Mouse (Mus musculus) left cerebral cortex, postnatal 14 days (tissue): ENCODE data around the gene Zfp385b. TPM values are rescaled to one million over a fixed set of nuclear protein-coding genes. Genes with fewer than 3 reads are reported as not detected.
A peak's percentile ranks its signal among the peaks of the same experiment; 100 is the strongest.

Experiments used
- DNase-seq, 2 experiments: peaks; one replicate each; pipeline ENCODE4 v3.0.0; 2021 to 2022; ENCODE audit warnings: low spot score in 2 of 2, mixed read lengths in 1 of 2
- intact Hi-C: fragments of 180-260 bp; cut with DNase I; formaldehyde crosslinking; loops from one replicate; pipeline ENCODE4 v1.15.1; 2025
- total RNA-seq, 2 experiments: library from RNA; stranded (reverse); gene quantifications; 2 replicates each; pipeline ENCODE4 v1.2.3; 2021

Zfp385b gene
- total RNA-seq, 2 experiments from 2014 or later: 46.9 to 48.8 TPM

DNA sequence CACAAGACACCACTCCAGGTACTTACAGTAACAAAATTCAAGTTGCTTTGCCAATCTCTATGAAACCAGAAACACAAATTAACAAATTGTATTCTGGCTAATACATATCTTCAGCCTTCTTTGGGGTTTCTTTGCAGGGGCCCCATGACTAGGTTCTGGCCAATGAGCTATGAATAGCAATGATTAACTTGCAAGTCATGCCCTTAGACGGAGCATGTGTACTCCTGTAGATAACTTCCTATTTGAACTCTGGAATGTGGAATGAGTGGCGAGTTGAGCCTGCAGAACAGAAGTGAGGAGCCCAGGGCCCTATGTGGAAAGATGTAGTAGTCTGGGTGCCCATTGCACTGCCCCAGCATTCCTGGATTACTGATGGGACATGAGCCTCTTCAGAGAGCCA is 276.8 kb downstream of the Zfp385b start:
- no peak for DNase-seq
- intact Hi-C loops: no loop called here

DNA sequence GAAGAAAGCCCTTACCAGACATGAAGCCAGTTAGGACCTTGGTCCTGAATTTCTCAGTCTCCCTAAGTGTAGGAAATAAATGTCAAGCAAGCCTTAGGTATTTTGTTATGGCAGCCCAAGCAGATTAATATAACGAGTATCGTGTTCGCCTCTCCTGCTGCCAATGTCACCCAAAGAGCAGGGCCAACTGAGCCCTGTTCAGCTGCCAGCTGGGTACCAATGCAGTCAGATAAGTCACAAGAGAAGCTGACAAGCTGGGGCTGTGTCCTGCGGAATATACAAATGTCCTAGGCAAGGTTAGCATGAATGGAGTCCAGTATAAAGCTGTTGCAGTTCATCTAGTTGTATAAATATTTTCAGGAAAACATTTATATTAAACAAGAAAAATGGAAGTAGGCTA is 277.8 kb downstream of the Zfp385b start:
- intact Hi-C loops: no loop called here
- no peak for DNase-seq

DNA sequence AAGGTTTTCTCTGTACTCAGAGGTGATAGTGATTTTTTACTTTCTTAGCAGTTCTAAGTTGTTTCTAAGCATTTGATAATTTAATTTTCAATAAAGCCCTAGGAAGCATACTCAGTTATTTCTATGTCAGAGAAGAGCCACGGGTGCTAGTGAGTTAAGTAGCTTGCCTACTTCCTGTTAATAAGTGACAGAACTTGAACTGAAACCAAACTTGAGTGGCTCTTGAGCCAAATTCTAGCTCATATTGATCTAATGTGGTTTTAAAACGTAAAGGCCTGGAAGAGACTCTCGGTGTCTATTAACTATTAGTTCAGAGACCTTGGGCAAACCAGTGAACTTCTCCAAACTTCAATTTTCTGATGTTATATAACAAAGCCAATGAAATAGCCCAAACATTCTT is 278.6 kb downstream of the Zfp385b start:
- DNase-seq: no peak
- intact Hi-C loops: no loop called here

DNA sequence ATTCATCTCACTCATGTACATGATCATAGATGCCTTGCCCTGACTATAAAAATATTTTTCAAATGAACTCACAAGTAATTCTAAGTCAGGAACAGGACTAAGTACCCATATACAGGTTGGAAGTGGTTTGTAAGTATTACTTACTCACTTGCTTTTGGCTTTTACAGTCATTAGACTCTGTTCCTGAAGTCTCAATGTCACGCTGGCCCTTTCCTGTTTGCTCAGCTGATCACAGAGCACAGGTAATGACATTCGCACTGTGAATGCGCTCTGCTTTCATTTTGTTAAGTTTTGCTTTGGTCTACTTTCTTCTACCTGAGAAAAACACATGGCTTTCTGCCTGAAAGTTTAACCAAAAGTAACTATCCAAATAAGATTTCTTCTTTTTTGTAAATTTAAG is 282.9 kb downstream of the Zfp385b start:
- intact Hi-C loops: no loop called here
- DNase-seq: no peak

DNA sequence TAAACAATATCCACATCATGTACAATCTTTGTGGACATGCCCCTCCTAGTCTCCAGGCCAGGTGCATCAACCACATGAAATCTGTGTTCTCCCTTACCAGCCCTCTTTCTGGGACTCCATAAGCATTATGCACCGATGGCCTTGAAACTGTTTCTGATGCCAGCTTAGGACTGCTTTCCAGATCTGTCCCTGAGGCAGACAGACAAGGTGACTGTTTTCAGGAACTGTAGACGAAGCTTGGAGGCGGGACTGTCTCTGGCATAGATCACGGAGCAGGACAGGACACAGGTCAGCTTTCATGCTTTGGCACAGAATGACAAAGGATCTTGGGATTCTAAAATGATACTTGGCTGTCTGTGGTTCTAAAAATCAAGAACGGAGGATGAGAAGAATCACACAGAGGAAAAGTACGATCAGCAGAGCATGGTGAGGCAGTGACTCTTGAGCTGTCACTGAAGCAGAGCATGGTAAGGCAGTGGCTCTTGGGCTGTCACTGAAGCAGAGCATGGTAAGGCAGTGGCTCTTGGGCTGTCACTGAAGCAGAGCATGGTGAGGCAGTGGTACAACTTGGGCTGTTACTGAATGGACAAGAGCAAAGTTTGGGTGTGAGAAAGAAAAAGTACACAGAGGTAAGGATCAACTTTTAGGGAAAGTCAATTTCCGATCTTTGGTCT is 291.2 kb downstream of the Zfp385b start:
- intact Hi-C loops: no loop called here
- DNase-seq: no peak

DNA sequence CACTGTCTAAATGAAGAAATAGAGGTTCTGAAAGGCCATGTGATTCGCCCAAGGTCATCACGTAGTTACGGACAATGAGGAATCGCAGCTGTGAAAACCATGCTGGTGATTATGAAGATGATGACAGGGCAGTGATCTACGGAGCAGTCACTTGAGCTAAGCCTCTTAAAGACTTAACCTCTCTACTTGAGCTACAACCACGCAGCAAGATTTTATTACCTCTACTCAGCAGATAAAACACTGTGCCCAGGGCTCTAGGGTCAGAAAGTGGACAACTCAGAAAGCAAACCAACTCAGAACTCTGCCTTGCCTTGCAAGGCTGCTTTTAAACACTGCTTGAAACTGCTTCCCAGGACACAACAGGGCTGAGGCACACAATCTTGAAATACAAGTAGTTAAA is 291.8 kb downstream of the Zfp385b start:
- DNase-seq: no peak
- intact Hi-C loops: no loop called here

DNA sequence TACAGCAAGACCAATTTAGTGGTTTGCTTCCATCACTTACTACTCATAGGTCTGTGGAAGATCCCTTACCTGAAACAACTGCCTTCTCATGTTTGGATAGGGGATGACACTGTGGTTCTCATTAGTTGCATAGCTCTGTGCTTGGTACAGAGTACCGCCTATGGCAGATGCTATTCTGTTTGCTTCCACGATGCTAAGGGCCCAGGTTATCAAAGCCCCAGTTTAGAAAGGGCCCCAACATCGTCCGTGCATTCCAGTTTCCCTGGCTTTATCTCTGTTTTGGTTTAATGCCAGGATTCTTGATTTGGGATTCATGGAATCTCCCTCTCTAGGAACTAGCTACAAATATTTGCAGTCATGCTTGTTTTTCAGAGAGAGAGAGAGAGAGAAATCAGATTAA is 292.6 kb downstream of the Zfp385b start:
- intact Hi-C loops: no loop called here
- DNase-seq: no peak

DNA sequence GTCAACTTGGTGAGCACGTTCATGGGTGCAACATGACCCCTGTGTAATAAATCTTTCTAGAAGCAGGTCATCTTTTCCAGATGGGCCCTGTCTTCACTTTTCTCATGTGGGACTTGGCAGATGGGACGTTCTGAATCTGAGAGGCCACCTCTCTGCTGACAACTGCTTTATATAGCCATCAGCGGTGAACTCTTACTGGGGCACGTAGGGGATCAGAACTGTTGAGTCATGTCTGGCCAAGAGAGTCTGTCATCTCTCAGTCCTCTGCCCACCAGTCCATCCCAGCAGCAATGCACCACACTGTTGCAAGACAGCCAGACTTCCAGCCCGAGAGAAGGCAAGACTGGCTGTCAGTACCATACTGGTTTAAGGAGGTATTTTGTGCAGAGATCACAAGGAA is 293.1 kb downstream of the Zfp385b start:
- no peak for DNase-seq
- intact Hi-C loops: no loop called here

DNA sequence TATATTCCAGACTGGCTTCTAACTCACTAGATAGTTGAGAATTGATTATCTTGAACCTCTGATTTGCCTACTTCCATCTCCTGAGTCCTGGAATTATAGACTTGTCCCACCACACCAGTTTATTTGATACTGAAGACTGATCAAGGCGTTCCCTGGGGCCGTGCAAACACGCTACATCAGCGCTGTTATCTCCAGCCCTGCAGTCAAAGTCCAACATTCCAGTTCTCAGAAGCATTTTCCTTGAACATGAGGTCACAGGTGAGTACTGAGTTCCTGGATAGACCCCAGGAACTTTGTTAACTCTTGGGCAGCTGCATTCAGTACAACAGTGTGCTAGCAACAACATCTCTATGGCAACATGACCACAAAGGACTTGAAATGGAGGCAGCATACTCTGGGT is 297.2 kb downstream of the Zfp385b start:
- intact Hi-C loops: no loop called here
- DNase-seq: no peak

DNA sequence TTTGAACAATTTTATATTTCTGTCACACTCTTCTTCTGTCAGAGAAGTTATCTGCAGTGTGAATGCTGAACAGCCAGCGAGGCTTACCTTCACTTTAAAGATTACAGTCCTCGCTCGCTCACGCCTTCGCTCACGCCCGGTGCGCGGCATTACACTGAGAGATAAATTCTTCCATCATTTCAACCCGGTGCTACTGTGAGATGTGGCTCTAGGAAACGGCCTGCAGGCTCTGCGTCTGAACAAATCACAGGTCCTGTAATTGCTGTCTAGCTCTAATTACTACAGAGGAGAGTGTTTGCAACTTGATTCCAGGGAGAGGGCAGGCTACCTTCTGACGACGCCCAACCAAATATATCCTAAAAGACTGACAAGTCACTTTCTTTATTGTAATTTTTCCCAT is 300.1 kb downstream of the Zfp385b start:
- intact Hi-C loops: no loop called here
- peak in 1 of 2 experiments; percentile 19 for DNase-seq

DNA sequence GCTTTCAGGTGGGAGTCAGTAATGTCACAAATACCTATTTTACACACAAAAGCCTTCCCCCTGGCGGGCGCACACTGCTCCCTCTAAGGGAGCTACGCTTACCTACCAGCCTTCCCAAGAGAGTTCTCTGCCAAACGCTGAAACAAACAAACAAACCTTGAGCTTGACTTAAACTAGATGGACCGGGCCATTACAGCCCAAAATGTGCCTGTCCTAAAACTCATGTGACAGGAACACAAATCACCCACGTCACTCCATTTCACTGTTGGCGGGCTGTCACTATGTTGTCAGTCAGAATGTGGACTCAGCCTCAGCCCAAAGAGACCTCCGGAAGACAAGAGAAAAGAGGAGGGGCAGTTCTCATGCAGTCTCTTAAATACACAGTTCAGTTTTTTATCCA is 300.7 kb downstream of the Zfp385b start:
- intact Hi-C loops: no loop called here
- DNase-seq: no peak

DNA sequence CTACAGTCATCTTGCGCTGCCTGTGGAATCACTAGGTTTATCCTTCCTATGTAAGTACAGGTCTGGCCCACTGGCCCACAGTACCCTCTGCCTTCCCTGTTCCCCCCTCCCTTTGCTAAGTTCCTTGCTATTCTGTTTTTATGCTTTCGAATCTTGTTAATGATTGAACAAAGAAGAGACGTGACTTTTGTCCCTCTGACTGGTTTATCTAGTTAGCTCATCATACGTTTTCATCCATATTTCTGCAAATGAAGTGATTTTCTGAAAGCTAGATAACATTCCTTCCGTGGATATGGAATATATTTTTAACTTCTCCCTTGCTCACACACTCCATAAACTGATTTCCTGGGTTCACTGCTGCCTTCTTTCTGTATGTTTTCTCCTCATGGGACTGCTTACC is 302.8 kb downstream of the Zfp385b start:
- DNase-seq: no peak
- intact Hi-C loops: no loop called here

DNA sequence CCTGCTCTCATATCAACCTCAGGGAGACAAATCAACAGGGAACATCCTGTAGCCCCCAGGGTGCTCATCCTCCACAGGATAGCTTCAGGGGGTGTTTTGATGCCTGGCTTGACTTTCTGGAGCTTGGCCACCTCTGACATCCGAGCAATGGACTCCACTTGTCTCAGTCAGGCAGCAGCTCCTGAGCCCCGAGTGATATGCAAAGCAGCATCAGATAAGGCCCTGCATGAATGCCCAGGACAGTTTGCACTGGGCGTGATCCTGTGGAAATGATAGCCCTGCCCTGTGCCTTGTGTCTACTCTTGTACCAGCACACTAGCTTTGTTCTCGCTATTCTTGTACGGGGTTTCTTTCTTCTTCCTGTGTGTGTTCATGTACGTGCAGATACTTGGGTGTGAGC is 303.8 kb downstream of the Zfp385b start:
- DNase-seq: no peak
- intact Hi-C loops: no loop called here

DNA sequence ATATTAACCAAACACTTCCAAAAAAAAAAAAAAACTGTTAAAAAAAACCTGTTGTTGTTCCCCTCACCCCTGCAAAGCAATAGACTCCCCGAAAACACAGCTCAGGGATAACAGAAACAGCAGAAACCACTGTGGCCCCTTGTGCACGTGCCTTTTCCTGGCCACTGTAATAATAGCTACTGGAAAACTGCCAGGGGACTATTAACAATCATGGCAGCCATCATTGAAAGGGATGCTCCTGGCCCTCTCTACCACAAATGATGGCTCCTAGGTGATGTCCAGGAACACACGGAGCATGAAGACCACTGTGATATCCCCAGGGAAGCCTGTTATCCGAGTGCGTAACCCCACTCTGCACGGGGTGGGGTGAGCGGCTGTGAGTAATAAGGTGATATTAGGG is 304.4 kb downstream of the Zfp385b start:
- intact Hi-C loops: no loop called here
- DNase-seq: no peak

DNA sequence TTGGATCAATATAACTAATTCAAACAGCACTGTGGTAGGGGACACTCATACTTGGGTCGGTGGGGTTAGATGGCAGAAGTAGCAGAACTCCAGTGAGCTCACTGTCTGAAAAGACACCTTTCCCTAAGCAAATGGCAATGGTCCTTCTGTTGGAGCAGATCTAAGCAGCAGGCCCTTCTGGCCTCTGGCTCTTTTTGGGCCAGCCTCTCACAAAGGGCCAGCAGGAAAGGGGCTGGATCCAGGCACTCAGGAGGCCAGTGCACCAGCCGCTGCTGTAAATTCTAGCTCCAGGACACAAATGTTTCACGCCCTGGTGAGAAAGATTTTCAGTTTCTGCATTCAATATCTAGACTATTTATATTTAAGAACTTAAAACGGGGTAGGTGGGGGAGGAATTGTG is 305.0 kb downstream of the Zfp385b start:
- intact Hi-C loops: no loop called here

DNA sequence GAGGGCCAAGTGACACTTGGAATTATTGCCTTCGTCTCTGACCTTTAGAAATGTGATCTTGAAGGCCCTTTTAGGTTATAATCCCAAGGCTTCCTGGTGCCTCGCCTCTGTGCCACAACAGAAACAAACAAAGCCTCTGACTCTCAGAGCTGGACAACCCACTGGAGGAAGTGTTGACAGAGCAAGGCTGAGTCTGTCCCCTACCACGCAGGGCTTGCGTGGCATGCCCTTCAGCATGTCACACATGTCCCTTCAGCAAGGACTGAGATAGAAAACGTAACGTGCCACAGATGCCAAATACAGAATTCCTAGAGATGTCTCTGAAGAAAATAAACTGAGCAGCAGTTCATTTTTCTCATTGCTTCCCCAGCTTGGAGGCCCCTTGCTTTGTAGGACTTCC is 310.7 kb downstream of the Zfp385b start:
- no peak for DNase-seq
- intact Hi-C loops: no loop called here

More for the DNA sequence above, 305.0 kb downstream of the Zfp385b start:
- DNase-seq: no peak

DNA sequence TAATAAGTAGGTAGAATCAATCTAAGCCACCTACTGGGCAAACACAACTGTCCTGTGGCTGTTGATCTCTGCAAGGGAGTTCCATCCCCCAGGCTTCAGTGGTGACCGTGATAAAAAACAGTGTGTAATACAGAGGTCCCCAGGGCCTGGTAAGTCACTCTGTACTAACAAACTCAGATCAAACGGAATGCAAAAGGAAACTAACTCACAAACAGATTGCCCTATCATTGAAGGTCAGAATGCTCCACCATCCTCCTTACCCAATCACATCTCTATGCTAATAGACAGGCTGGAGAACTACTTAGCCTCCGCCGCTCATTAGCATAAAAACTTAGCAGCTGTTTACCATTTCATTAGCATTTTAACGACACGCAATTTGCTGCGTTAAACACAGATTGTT is 313.1 kb downstream of the Zfp385b start:
- intact Hi-C loops: no loop called here
- no peak for DNase-seq

DNA sequence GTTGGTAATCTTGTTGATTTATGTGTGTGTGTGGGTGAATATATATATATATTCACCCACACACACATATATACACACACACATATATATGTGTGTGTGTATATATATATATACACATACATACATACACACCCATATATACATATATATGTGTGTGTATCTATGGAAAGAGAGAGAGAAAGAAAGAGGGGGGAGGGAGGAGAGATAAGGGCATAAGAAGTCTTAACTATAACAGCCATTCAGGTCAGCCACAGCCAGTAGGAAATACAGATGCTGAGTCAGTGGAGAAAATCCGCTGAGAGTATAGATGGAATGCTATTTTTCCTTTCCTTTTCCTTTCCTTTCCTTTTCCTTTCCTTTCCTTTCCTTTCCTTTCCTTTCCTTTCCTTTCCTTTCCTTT is 313.8 kb downstream of the Zfp385b start:
- intact Hi-C loops: no loop called here
- DNase-seq: no peak

DNA sequence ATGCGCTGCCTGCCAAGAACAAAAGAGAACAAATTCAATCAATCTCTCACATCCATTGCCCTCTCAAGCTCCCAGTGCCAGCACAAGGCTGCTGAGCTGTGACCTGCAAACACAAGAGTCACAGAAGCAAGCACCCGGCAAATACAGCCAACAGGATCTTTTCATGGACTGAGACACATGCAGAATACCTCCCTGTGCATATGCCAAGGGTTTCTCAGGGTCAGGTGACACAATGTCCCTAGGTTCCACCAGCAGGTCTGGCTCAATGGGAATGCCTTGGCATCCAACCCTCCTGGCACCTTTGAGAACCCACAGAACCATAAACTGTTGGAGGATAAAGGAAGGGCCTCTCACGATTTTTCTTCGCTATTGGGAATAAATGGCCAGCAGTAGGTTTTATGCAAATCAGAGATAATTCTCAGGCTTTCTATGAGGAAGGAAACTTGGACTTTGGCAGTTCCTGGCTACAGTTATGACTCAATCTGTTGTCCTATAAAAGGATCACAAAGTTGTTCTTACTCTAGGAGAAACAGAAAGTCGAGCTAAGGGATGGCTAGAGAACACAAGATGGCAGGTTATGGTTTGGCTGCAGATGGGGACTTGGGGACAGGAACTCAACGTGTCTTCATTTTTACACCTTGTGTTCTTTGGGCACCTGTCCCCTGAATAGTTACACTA is 315.6 kb downstream of the Zfp385b start:
- DNase-seq: no peak
- intact Hi-C loops: no loop called here

DNA sequence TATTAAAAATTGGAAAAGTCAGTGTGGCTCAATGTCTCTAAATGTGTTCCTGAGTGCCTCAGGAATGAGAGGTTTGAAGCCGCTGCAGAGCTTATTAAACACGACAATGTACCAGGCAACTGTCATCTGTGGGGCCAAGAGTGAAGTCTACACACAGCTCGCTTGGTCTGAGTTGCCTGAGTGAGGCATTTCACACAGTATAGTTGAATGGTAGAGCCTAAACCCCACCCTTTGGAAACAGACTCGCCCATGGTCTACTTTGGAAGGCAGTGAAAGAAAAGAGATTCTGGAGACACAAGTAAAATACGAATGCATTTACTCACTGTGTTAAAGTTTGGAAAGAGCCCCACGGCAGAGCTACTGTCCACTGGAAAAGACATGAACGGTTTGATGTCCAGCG is 316.2 kb downstream of the Zfp385b start:
- no peak for DNase-seq
- intact Hi-C loops: no loop called here

DNA sequence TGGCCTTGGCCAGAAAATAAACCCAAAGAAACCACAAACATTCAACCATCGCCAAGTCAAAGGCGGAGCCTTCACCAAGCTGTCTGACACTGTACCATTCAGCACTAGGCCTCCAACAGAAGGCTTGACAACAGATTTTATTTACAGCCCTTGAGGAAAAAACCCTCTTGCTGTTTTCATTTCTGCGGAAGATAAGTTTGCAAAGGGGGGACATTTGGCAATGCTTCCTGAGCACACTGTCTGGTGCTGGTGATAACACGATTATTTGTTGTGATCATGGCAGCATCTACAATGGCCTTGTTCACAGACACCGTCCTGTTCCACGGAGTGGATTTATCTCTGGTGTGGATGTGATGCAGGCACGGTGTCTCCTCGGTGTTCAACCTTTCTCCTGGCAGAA is 317.0 kb downstream of the Zfp385b start:
- intact Hi-C loops: no loop called here
- DNase-seq: no peak

DNA sequence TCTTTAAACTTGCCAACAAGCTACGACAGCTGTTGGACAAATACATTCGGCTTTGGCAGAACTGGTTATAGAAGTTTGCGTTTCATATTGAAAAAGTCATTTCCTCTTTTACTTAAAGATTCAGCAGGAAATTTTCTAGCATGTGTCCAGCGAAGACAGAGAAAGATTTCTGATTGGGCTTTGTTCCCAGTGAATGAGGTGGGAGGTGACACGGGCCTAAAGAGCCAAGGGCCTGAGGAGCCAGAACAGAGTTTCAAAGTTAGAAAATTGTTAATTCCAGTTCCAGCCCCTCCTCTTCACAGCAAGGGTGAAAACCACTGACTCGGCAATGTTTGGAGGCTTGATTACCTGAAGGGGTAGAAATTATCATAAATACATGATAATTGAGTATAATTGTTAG is 319.0 kb downstream of the Zfp385b start:
- intact Hi-C loops: no loop called here
- DNase-seq: no peak
